In the genomic region with DNA sequence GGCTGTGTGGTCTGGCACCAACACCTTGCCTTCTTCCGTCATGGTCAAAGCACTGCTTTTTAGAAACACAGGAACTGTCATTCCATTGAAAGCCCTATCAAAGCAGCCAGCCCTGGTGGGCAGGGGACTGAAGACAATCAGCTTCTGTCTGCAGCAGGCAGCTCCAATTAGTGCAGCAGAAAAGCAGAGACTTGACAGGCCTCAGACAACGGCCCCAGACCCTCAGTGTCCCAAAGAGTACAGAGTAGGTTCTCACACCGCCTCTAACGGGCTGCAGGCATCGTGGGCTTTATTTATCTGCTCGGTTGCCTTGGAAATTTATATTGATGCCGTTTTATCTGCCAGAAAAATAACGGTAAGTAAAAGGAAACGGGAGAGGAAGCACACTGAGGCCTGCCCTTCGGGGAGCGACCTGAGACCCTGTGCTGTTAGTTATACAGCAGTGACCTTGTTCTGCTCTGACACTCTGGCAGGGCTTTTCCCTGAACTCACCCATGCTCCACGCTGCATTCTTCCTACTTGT, we compare ENCODE assay signal across 9 mouse cellular contexts. TPM values are rescaled to one million over a fixed set of nuclear protein-coding genes. Genes with fewer than 3 reads are reported as not detected.
DNase-seq lines count a peak whose midpoint lies in the region; ATAC-seq lines count a peak whose summit lies in the region.
"Had no signal": no experiment of that assay in that cellular context is flagged by ENCODE, and none has a peak within 500 bp of the region (broad histone marks: within the 10 kb centered on the region; RNA-seq: fewer than 3 reads in every experiment).

No protein-coding gene starts in this region.

- ATAC-seq in hindbrain, embryonic 12.5 days (ENCODE audit: low FRiP score), result peak; percentile 92
- peak; percentile 86 for ATAC-seq in midbrain, embryonic 16.5 days

- WGBS in embryonic facial prominence, embryonic 10.5 days, result 16% methylated on average over 12 of the region's 12 CpGs
- 16% methylated on average over 12 of the region's 12 CpGs for WGBS in hindbrain, embryonic 12.5 days
- 12% methylated on average over 12 of the region's 12 CpGs for WGBS in midbrain, embryonic 16.5 days

- peak overlapping the region; percentile 34; the same call in 1 of the 2 replicates for H3K4me2 ChIP-seq in hindbrain, embryonic 12.5 days (replicated peaks)
- 0 out of 2 replicates have a peak overlapping the region, but pooled peaks have one; percentile 13 for H3K4me2 ChIP-seq in midbrain, embryonic 16.5 days (ENCODE audit: low read length)
- H3K4me2 ChIP-seq: embryonic facial prominence, embryonic 13.5 days had no signal

- 0 out of 2 replicates have a peak overlapping the region, but pooled peaks have one; percentile 31 for H3K4me3 ChIP-seq in embryonic facial prominence, embryonic 10.5 days
- H3K4me3 ChIP-seq in hindbrain, embryonic 12.5 days, result no peak overlapping the region
- no peak overlapping the region for H3K4me3 ChIP-seq in midbrain, embryonic 16.5 days (ENCODE audit: low read depth, low read length)
- H3K4me3 ChIP-seq: embryonic facial prominence, embryonic 13.5 days had no signal

- peak; percentile 25 to 42 for DNase-seq in layer of hippocampus, postnatal 10 days (ENCODE audit: low spot score in 2 of 2)
- no peak for DNase-seq in layer of hippocampus, adult 11-12 months (ENCODE audit: low spot score)
- peak; percentile 70 for DNase-seq in embryonic facial prominence, embryonic 10.5 days (ENCODE audit: low spot score)
- DNase-seq in spleen, postnatal 10 days (ENCODE audit: low spot score in 2 of 2), result no peak
- DNase-seq in cerebellum, adult 18-20 months, result no peak
- DNase-seq in layer of hippocampus, postnatal 36 days, result no peak

- no peaks in the 10 kb centered on the region for H3K9me3 ChIP-seq in embryonic facial prominence, embryonic 10.5 days
- no peaks in the 10 kb centered on the region for H3K9me3 ChIP-seq in hindbrain, embryonic 12.5 days (replicated peaks)
- no peaks in the 10 kb centered on the region for H3K9me3 ChIP-seq in midbrain, embryonic 16.5 days (replicated peaks; ENCODE audit: control insufficient read depth, low read length, poor library complexity, severe bottlenecking)
- H3K9me3 ChIP-seq: embryonic facial prominence, embryonic 13.5 days had no signal

- H3K4me1 ChIP-seq in embryonic facial prominence, embryonic 10.5 days, result peaks cover 42% of the 10 kb centered on the region
- peaks cover 23% of the 10 kb centered on the region for H3K4me1 ChIP-seq in hindbrain, embryonic 12.5 days
- peaks cover 12% of the 10 kb centered on the region for H3K4me1 ChIP-seq in midbrain, embryonic 16.5 days (ENCODE audit: control insufficient read depth, insufficient read depth, low read length)

- H3K27ac ChIP-seq in embryonic facial prominence, embryonic 10.5 days (replicated peaks), result peak overlapping the region; percentile 77
- peak overlapping the region; percentile 76 for H3K27ac ChIP-seq in hindbrain, embryonic 12.5 days
- H3K27ac ChIP-seq in midbrain, embryonic 16.5 days (ENCODE audit: low read length), result 0 out of 2 replicates have a peak overlapping the region, but pooled peaks have one; percentile 3
- H3K27ac ChIP-seq: embryonic facial prominence, embryonic 13.5 days had no signal

- no peaks in the 10 kb centered on the region for H3K27me3 ChIP-seq in embryonic facial prominence, embryonic 10.5 days (replicated peaks; ENCODE audit: low read depth, poor library complexity, severe bottlenecking)
- peaks cover 5% of the 10 kb centered on the region; the same call in 1 of the 2 replicates for H3K27me3 ChIP-seq in hindbrain, embryonic 12.5 days
- H3K27me3 ChIP-seq in midbrain, embryonic 16.5 days (ENCODE audit: control insufficient read depth, insufficient read depth, low read depth, low read length), result no peaks in the 10 kb centered on the region; the same call in none of the 2 replicates
- H3K27me3 ChIP-seq: embryonic facial prominence, embryonic 13.5 days had no signal

- peak overlapping the region; percentile 23; the same call in 1 of the 2 replicates for H3K9ac ChIP-seq in hindbrain, embryonic 12.5 days
- no peak overlapping the region for H3K9ac ChIP-seq in midbrain, embryonic 16.5 days (ENCODE audit: low read depth, low read length)
- H3K9ac ChIP-seq: embryonic facial prominence, embryonic 13.5 days had no signal

- H3K36me3 ChIP-seq in embryonic facial prominence, embryonic 10.5 days (replicated peaks), result no peaks in the 10 kb centered on the region
- H3K36me3 ChIP-seq in hindbrain, embryonic 12.5 days, result no peaks in the 10 kb centered on the region
- no peaks in the 10 kb centered on the region for H3K36me3 ChIP-seq in midbrain, embryonic 16.5 days (ENCODE audit: control insufficient read depth, insufficient read depth, low read length)
- H3K36me3 ChIP-seq: embryonic facial prominence, embryonic 13.5 days had no signal

RNA-seq across cellular contexts. Expression of a gene that starts 48.1 kb away (rescaled TPM):
- 1 to 10 TPM; 7.4 to 9.2 TPM for total RNA-seq in layer of hippocampus, postnatal 10 days (2021)
- 8.4 and 8.7 TPM in 2 replicates for polyA plus RNA-seq in embryonic facial prominence, embryonic 10.5 days (2016; fragmentation: Nextera tagmentation; extraction: Ambion mirVana)
- polyA plus RNA-seq in hindbrain, embryonic 12.5 days (2016; fragmentation: Nextera tagmentation; extraction: Ambion mirVana), result 8.7 and 11.2 TPM in 2 replicates
- 5.4 and 6.2 TPM in 2 replicates for polyA plus RNA-seq in midbrain, embryonic 16.5 days (2015; fragmentation: Nextera tagmentation; extraction: Ambion mirVana)
- 1 to 10 TPM; 7.8 to 8.0 TPM for total RNA-seq in layer of hippocampus, postnatal 36 days (2021)

Comparison
In these comparisons a context has a peak if more than half of its experiments do, and no peak if none do; other contexts are left out.
1. DNase-seq: peak in layer of hippocampus, postnatal 10 days (2 of 2) and embryonic facial prominence, embryonic 10.5 days (single experiment); none in layer of hippocampus, adult 11-12 months (single experiment), spleen, postnatal 10 days (0 of 2), cerebellum, adult 18-20 months (0 of 2) and layer of hippocampus, postnatal 36 days (0 of 2).
2. H3K27ac ChIP-seq: peak in every context shown above with its lines; median percentile 77 in embryonic facial prominence, embryonic 10.5 days; 76 in hindbrain, embryonic 12.5 days; 3 in midbrain, embryonic 16.5 days.